Mouse (Mus musculus) left cerebral cortex, adult 18-20 months (tissue): ENCODE measurements around the gene Zfp213. TPM values are rescaled to one million over a fixed set of nuclear protein-coding genes. Genes with fewer than 3 reads are reported as not detected.

ENCODE experiments used
- DNase-seq, 2 experiments: peaks; one replicate each; pipeline ENCODE4 v3.0.0; 2021 to 2022; ENCODE audit warnings: low spot score in 2 of 2, mixed read lengths in 1 of 2
- total RNA-seq, 2 experiments: library from RNA; stranded (reverse); gene quantifications; 2 replicates each; pipeline ENCODE4 v1.2.3; 2021

Zfp213 gene
- total RNA-seq, 2 experiments from 2014 or later, result 6.8 to 7.1 TPM

DNA sequence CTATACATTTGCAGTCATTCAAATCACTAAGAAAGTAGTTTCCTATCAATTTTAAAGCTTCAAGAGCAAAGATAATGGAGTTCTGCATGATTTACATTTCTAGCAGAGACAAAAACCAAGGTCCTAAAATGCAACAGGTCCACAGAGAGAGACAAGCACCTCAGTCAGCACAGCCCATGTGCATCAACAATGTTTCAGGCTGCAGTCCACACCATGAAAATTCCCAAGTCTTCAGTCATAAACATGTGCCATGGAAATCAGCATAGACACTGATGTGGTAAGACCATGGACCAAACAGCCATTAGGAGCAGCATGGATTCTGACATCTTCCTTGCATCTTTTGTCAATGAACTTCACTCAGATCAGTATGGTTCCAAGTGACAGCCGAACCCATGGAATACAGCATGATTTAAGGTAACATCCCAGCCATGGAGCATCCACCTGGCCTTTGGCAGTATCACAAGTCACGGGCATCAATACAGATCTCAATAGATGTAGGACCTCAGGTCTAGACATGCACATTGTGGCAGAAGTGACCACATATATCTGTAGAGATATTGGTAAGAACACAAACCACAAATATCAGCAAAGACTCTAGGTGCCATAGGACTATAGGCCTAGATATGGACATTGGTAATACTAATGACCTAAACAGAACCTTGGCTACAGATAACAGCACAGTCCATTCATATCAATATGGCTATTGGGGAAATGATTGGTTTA is 45.2 kb downstream of the Zfp213 start:
- DNase-seq, result no peak

Other genes with a start within 250 kb of the Zfp213 start
- not detected for gene Vmn2r115, start 220.5 kb downstream of the Zfp213 start, total RNA-seq
- gene Vmn2r116, start 179.6 kb downstream of the Zfp213 start, total RNA-seq, result not detected
- not detected for gene Vmn2r117, start 84.5 kb downstream of the Zfp213 start, total RNA-seq
- 10 to 100 TPM; 27.5 to 29.7 TPM for gene Zfp13, start 35.2 kb upstream of the Zfp213 start, total RNA-seq
- gene Zscan10, start 36.6 kb upstream of the Zfp213 start, total RNA-seq, result not detected
- gene Mmp25, start 81.0 kb upstream of the Zfp213 start, total RNA-seq, result under 1 TPM; 0.14 TPM
- not detected for gene Bicdl2, start 96.3 kb upstream of the Zfp213 start, total RNA-seq
- 100 to 1,000 TPM; 126 to 130 TPM for gene Hcfc1r1, start 109.4 kb upstream of the Zfp213 start, total RNA-seq
- gene Thoc6, start 109.6 kb upstream of the Zfp213 start, total RNA-seq, result 1 to 10 TPM; 5.3 to 6.8 TPM
- 10 to 100 TPM; 10.2 to 12.7 TPM for gene Tnfrsf12a, start 113.2 kb upstream of the Zfp213 start, total RNA-seq
- not detected for gene Cldn6, start 115.0 kb upstream of the Zfp213 start, total RNA-seq
- under 1 TPM; 0.23 to 0.26 TPM for gene Cldn9, start 119.8 kb upstream of the Zfp213 start, total RNA-seq
- under 1 TPM; 0.16 to 0.19 TPM for gene 1520401A03Rik, start 158.5 kb upstream of the Zfp213 start, total RNA-seq
- gene Pkmyt1, start 162.1 kb upstream of the Zfp213 start, total RNA-seq, result 1 to 10 TPM; 5.3 to 5.4 TPM
- 10 to 100 TPM; 54.6 to 63.9 TPM for gene Paqr4, start 176.6 kb upstream of the Zfp213 start, total RNA-seq
- under 1 TPM; 0.60 to 0.82 TPM for gene Kremen2, start 181.6 kb upstream of the Zfp213 start, total RNA-seq
- gene Flywch1, start 207.4 kb upstream of the Zfp213 start, total RNA-seq, result 100 to 1,000 TPM; 459 to 507 TPM
- gene Flywch2, start 221.8 kb upstream of the Zfp213 start, total RNA-seq, result 10 to 100 TPM; 11.7 to 14.2 TPM
- 100 to 1,000 TPM; 548 to 585 TPM for gene Srrm2, start 226.3 kb upstream of the Zfp213 start, total RNA-seq